Mouse (Mus musculus) left cerebral cortex, adult 18-20 months (tissue): ENCODE measurements around the gene Irak4. TPM values are rescaled to one million over a fixed set of nuclear protein-coding genes. Genes with fewer than 3 reads are reported as not detected.

ENCODE experiments used
- DNase-seq, 2 experiments: peaks; one replicate each; pipeline ENCODE4 v3.0.0; 2021 to 2022; ENCODE audit warnings: low spot score in 2 of 2, mixed read lengths in 1 of 2
- total RNA-seq, 2 experiments: library from RNA; stranded (reverse); gene quantifications; 2 replicates each; pipeline ENCODE4 v1.2.3; 2021

The Irak4 gene
- total RNA-seq, 2 experiments from 2014 or later, result 1.3 to 1.4 TPM

DNA sequence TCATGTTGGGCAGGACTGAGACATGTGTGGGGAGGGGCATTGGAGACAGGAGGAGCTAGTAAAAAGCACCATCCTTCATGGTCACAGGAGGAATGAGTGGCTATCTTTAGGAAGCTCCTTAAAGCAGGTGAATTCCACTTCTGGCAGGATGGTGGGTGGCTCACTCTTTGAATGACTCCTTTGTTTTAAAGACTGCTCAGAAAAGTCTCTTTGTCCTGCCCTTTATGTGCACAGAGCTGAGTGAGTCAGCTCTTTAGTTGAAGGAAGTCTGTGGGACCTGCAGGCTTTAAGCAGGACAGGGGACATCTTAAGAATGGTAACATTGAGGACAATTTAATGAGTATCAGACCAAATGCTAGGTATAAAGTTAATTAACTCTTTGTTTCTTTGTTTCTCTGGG lies 77.5 kb downstream of the Irak4 start:
- DNase-seq, result no peak

DNA sequence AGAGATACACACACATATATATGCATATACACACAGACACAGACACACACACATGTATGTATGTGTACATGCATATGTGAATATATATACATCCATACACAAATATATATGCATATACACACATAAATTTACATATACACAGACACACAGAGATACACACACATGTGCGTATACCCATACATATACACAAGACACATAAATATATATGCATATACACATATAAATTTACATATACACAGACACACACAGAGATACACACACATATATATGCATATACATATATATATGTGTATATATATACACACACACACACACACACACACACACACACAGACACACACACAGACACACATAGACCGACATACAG lies 85.0 kb downstream of the Irak4 start:
- no peak for DNase-seq

DNA sequence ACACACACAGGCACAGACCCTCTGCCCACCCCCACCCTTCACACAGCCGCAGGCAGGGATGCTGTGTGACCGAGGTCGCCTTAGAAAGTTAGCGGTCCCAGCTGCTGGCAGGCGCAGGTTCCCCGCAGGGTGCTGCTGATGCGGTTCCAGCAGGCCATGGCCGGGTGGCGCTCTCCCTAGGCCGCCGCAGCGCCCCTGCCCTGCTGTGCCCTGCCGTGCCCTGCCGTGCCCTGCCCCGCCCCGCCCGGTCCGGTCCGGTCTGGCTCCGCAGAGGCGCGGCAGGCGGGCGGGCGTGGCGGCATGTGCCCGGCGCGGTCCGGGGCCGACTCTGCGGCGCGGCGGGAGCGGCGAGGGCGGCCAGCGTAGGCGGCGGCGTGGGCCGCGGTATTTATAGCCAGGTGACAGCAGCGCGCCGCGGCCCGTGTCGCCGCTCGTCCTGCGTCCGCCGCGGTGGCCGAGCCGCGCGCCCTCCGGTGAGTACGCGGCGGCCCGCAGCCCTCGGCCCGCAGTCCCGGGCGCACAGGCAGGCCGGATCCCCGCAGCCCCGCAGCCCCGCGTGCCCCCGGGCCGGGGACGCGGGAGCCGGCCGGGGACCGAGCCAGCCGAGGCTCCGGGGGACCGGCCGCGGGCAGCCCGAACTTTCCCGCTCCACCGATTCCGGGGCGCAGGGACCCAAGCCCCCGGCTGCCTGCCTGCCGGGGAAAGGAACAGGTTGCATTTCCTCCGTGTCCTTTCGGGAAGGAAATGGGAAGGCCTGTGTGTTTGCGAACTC lies 85.6 kb downstream of the Irak4 start, which contains the start of gene Tmem117:
Gene Tmem117 (plus strand): TSS at position 403 of the 772 bp plus-strand sequence.
- DNase-seq, result peak in 1 of 2 experiments; percentile 52

DNA sequence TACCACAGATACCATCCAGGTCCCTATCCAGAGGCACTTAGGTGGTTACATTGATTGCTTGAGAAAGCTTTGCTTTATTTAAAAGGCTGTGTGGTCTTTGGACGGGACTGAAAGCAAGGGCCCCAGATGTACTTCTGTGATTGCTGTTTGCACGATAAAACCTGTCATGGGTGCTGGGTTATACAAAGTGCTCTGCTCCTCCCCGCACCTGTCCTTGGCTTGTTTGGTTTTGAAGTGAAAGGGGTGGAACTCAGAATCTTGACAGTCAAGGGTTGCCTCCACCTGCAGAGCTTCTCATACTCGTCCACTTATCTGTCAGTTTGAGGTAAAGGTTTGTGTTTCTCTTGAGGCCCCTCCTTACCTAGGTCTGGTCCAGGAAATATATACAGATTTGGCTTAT lies 87.1 kb downstream of the Irak4 start:
- DNase-seq, result no peak

Other genes starting within 250 kb of the Irak4 start
- 1 to 10 TPM; 6.3 to 7.3 TPM for gene Adamts20, start 78.2 kb upstream of the Irak4 start, total RNA-seq
- 1 to 10 TPM; 2.4 to 3.0 TPM for gene Pus7l, start 96 bp upstream of the Irak4 start, total RNA-seq
- 10 to 100 TPM; 40.5 to 41.0 TPM for gene Twf1, start 46.2 kb downstream of the Irak4 start, total RNA-seq
- gene Tmem117, start 85.6 kb downstream of the Irak4 start, total RNA-seq, result 1 to 10 TPM; 5.8 to 7.2 TPM